Mouse (Mus musculus): Measurements from ENCODE around the gene Spata3.
"Not testable (repeated sequence)": the region's sequence is repeated elsewhere in the genome, so short reads cannot be mapped to it uniquely, and the experiment has no call there.

Gene Spata3

DNA sequence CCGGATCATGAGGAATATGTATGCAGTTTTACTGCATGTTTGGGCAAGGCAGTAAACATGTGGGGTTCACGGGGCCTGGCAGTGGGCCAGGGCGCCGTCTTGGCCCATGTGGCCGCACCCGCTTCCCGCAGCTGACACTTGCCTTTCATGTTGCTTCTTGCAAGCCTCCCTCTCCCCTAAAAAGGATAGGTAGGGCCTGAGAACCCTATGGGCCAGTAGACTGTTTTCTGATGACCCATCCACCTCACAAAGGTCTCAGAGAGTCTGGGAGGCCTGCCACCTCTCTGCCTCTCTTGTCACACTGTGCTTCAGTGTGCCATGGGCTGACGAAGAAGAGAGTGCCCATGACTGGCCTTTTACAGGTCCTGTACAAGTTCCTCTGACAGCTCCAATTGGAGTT, at the start of gene Spata3:
TSS of gene Spata3 (plus strand) at position 301 of the 400 bp plus-strand sequence.
- no peak for DNase-seq (ENCODE audit: low read depth)

DNA sequence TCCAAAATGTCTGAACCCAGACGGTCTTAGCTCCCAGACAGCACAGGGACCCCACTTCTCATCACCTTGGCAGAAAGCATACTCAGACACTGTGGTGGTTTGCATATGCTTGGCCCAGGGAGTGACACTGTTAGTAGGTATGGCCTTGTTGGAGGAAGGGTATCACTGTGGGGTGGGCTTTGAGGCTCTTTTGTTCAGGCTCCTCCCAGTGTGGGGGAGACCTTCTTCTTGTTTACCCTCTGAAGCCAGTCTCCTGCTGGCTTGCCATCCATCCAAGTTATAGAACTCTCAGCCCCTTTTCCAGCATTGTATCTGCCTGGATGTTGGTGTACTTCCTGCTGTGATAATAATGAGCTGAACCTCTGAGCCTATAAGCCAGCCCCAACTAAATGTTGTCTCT, 47.5 kb upstream of the Spata3 start:
- DNase-seq (ENCODE audit: low read depth), result no peak

DNA sequence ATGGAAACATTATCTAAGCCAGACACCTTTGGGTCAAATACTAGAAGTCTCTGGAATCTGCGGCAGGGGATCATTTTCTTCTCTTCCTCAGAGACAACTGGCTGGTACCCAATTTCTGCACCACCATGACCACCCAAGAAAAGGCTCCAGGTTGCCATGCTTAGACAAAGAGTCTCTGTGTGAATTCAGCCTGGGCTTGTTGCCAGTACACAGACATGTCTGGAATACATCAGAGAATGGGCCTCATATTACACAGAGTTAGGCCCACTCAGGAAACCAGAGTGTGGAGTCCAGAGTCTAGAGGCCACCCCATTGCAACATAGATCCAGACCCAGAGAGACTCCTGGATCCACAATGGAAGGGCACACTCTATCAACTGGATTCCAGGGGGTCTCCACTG, 47.1 kb upstream of the Spata3 start:
- DNase-seq (ENCODE audit: low read depth), result no peak

GRCm38 (mm10) chr1:85971070-85971469, 45.5 kb upstream of the Spata3 start:
- DNase-seq (ENCODE audit: low read depth), result no peak

DNA sequence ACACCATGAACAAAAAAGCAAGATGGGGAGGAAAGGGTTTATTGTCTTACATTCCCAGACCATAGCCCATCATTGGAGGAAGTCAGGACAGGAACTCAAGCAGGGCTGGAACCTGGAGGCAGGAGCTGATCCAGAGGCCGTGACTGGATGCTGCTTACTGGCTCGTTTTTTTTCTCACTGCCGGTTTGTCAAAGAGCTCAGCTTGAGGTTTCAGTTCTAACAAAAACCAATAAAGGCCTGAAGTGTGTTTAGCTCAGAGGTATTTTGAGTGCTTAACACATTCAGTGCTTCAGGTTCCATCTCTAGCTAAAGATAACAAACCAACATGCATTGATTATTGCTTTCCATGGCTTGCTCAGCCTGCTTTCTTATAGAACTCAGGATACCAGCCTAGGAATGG, 44.3 kb upstream of the Spata3 start:
- no peak for DNase-seq (ENCODE audit: low read depth)

DNA sequence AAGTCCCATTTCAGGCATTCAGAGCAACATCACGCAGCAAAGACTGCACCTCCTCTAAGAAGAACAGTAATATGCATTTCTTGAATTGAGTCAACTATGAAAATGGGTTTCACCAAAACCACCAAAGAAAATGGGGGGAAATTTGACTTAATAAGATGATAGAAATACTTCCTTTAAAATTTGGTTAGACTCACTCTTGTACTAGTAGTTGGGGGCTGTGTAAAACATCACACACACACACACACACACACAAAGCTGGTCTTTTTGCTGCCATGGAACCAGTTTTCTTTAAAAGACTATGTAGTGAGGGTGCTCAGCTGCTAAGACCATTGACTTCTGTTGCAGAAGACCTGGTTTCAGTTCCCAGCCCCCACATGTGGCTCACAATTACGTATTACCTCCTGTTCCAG, 43.1 kb upstream of the Spata3 start:
- no peak for DNase-seq (ENCODE audit: low read depth)

DNA sequence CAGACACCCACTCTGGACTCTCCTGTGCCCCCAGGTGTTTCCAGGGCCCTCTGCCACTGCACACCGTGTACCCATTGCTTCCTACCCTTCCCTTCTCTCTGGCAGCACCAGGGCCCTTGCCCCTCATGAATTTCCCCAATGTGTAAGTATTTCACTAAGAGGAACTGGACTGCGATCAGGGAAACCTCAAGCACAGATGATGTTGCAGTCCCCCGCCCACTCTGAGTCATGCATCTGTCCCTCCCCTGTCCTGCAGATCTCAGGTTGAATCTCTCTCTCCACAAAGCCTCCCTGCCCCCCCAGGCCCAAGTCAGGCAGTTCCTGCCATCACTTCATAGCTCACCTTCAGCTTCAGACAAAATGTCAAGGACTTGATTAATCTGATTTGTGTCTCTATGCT, 38.9 kb upstream of the Spata3 start:
- DNase-seq (ENCODE audit: low read depth), result peak; percentile 51

- no peak for DNase-seq (ENCODE audit: low read depth)
These were observed 34.8 kb upstream of the Spata3 start for GRCm38 (mm10) chr1:85981738-85982357.

DNA sequence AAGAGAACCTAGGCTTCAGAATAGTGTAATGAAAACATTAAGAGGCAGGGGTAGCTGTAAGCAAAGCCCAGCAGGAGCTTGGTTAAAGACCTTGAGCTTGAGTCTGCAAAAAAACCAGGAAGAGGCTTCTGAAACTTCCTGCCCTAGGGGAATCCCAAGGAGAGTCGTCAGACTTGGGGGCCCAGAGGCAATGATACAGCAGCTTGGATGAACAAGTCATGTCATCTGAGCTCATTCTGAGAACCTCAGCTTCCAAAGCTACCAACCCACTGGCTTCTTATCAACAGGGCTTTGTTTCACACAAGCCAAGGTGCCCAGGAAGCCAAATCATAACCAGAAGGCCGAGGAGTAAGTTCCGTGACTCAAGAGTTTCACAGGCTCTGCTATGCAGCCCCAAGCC, 30.8 kb upstream of the Spata3 start:
- no peak for DNase-seq (ENCODE audit: low read depth)

- no peak for DNase-seq (ENCODE audit: low read depth)
These were observed 28.3 kb upstream of the Spata3 start for GRCm38 (mm10) chr1:85988351-85988750.

- not testable (repeated sequence) for DNase-seq (ENCODE audit: low read depth)
These were observed 27.7 kb upstream of the Spata3 start for GRCm38 (mm10) chr1:85988882-85989281.

DNA sequence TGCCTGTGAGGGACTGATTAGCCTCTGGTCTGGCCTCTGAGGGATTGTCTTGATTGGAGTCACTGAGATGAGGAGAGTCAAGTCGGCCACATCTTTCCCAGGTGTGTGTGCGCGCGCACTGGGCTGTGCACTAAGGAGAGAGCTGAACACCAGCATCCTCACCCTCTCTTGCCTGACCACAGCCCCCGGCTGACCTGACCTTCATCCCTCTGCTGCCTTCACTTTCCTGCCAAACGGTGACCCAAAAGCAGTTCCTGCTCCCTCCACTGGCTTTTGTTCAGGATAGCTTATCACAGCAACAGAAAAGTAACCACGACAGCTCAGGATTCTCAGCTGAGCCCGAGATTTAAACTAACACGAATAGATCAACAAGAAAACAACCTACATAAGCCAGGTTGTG, 24.4 kb upstream of the Spata3 start:
- no peak for DNase-seq (ENCODE audit: low read depth)

DNA sequence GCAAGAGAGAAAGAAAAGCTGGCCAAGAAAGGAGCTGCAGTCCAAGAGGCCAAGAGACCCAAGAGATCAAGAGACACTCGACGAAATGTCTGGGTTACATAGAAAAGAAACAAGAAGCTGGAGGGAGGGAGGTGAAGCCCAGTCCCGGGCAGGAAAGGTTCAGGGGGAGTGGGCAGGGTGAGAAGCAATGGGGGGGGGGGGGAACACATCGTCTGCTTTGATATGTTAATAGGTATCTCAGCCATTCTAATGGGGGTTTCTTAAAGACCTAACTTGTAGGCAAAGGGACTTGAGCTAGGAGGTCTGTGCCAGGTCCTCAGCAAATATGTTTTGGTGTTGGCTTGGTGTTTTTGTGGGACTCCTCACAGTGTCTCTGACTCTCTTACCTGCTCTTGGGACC, 23.1 kb upstream of the Spata3 start:
- DNase-seq (ENCODE audit: low read depth), result no peak

DNA sequence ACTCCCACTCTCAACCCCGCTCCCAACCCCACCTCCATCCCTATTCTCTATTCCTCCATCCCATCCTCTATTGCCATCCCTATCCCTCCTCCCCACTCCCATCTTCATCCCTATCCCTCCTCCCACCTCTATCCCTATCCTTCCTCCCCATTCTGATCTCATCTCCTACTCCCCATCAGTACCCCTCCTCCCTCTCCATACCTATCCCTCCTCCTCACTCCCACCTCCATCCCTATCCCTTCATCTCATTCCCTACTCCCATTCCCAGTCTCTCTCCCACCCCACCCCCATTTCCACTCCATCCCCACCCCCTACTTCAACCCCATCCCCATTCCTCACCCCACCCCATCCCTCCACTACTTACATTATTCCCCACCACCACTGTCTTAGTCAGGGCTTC, 19.4 kb upstream of the Spata3 start:
- DNase-seq (ENCODE audit: low read depth), result no peak

DNA sequence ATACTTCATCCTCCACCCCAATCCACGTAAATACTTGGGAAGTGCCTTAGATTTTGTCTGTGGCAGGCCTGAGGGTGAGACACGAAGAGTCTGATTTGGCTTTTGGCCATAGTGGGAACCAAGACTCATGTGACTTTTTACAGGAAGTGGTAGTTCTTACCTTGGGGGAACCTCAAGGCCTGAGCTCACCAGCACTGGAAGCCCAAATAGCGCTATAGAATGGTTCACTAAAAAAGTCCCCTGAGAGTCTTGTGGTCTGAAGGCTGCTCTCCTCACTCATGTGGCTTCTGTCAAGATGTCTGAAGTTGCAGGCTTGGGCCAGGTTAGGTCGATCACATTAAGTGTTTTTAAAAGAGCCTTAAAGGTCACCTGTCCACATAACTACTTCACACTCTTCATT, 18.6 kb upstream of the Spata3 start:
- no peak for DNase-seq (ENCODE audit: low read depth)

- DNase-seq (ENCODE audit: low read depth), result no peak
These were observed 16.6 kb upstream of the Spata3 start for GRCm38 (mm10) chr1:85999853-86000570.

GRCm38 (mm10) chr1:86005540-86005939, 11.1 kb upstream of the Spata3 start:
- no peak for DNase-seq (ENCODE audit: low read depth)

DNA sequence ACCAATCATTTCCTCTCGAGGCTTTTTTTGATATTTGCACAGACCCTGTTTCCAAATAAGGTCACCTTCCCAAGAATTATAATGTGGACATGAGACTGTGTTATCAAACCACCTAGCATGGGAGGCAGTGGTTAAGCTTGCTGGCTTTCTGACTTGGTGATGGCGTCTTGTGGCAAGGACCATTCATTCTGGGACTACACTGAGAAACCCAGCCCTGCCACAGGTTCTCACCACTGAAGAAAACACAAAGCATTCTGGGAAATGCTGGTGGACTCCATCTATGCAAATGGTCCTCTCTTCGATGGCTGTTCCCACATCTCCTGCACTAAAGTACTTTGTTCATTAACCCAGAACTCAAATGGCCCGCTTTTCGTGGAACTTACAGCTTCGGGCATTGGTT, 10.6 kb upstream of the Spata3 start:
- no peak for DNase-seq (ENCODE audit: low read depth)

- peak; percentile 77 for DNase-seq (ENCODE audit: low read depth)
These were observed 8.8 kb upstream of the Spata3 start for GRCm38 (mm10) chr1:86007778-86008177.

DNA sequence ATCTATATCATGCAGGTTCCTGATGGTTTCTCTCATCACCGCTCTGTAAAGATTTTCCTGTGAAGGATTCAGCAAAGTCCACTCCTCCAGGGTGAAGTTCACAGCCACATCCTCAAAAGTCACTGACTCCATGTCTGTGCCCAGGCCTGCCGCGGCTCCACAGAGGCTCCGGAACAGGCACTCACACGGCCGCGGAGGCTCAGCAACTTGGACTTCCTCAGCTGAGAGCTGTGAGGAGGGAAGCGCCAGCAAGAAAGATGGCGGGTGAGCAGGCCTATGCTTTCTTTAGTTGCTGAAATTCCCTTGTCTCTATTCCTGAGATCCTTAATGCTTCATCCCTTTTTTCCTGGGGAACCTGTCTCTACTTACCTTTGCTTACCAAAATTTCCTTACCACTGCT, 858 bp upstream of the Spata3 start:
- not testable (repeated sequence) for DNase-seq (ENCODE audit: low read depth)

GRCm38 (mm10) chr1:86018235-86019055, 1.8 kb downstream of the Spata3 start:
- peak; percentile 25 for DNase-seq (ENCODE audit: low read depth)

DNA sequence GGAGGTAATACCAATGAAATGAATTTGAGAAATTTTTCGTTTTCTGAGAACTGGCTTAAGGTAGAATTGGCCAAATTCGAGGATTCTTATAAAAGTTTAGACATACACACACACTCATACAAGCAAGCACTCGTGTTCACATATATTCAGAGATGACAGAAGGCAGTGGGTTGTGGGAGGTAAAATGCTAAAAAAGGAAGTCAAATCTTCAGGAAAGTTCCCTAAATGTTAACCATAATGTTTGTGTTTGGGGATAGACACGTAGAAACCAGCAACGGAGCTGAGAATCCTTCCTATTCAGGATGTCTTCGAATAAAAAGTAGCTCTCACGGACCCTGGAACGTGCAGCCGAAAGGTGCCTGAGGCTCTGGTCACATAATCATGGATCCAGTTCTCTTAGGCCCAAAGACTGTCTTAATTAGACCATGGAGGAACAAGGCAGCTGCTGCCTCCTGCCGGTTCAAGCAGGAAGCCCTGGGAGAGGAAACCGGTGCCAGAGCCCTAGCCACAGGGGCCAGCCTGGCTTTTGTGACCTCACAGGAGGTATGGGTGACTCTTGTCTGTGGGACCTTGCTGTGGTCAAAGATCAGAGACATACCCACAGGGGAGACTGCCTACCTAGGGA, 4.9 kb downstream of the Spata3 start:
- DNase-seq (ENCODE audit: low read depth), result no peak
